Mouse (Mus musculus): ENCODE data around the gene Cped1.
"Not testable (repeated sequence)": the region's sequence is repeated elsewhere in the genome, so short reads cannot be mapped to it uniquely, and the experiment has no call there.

Cped1 gene

GRCm38 (mm10) chr6:22078686-22079264 lies 93.1 kb downstream of the Cped1 start:
- DNase-seq (ENCODE audit: low spot score in 2 of 2) = no peak

- DNase-seq (ENCODE audit: low spot score in 2 of 2) = no peak
Observed at GRCm38 (mm10) chr6:22086056-22086455, 100.3 kb downstream of the Cped1 start.

DNA sequence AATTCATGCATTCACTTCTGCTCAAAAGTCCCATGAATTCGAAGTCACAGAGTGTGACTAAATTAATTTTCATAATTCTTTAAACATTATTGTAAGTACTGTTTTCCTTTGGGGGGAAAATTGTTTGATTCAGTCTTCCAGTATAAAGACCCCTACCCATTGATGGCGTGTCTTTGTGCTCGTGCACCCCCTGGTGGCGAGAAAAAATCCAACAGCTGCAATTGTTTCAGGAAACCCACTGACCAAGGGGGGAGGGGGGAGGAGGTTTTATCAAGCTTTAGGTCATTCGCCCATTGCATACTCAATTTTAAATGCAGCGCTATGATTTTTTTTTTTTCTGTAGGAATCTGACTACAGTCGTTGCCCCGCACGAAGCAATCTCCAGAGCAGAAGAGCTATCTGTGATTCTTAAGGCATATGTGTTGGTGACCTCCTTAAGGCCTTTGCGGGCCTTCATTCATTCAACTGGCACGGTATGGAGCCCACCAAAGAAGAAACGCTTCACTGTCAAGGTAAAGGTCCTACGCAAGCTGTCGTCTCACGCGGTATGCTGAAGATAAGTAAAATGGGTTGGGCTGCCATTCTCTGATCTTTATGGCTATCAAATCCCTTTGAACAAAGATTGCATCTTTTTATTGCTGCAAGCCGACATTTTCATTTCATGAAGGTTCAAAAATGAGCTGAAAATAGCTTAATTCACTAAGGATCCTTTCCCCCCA lies 102.8 kb downstream of the Cped1 start:
- no peak for DNase-seq (ENCODE audit: low spot score in 2 of 2)

DNA sequence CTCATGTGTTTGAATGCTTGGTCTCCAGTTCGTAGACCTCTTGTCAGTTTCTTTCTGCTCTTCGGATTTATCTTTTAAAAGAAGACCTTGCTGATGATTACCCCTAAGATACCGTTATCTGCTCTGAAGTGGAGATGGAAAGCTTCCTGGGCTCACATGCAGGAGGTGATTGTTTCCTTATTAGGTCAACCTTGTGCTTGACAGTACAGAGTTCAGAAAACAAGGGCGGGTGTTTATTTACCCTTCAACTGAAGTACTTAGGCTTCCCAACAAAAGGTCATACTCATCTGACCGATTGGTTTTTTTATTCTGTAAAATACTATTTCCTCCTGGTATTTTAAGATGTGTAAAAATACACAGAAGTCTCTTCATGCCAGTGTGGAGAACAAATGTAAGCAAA lies 106.1 kb downstream of the Cped1 start:
- no peak for DNase-seq (ENCODE audit: low spot score in 2 of 2)

DNA sequence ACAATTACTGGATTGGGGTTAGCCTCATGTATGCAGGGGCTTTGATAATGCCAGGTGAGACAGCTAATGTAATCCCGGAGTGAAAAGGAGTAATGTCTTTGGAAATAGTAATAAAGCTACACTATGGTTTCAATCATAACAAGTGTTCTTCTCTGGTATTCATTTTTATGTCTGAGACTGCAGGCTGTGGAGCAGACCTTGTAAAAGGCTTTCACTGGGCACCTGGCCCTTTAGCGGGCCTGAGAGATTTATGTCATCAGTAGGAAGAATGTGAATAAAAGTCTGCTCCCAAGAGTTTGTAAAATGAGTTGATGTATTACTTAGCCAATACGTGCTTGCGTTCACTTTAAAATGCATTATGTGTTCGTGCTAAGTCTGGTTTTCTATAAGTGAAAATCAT lies 108.1 kb downstream of the Cped1 start:
- DNase-seq (ENCODE audit: low spot score in 2 of 2) = no peak

GRCm38 (mm10) chr6:22097709-22098108 lies 112.0 kb downstream of the Cped1 start:
- peak in 1 of 2 experiments; percentile 20 for DNase-seq (ENCODE audit: low spot score in 2 of 2)

- no peak for DNase-seq (ENCODE audit: low spot score in 2 of 2)
Observed at GRCm38 (mm10) chr6:22099832-22100231, 114.1 kb downstream of the Cped1 start.

DNA sequence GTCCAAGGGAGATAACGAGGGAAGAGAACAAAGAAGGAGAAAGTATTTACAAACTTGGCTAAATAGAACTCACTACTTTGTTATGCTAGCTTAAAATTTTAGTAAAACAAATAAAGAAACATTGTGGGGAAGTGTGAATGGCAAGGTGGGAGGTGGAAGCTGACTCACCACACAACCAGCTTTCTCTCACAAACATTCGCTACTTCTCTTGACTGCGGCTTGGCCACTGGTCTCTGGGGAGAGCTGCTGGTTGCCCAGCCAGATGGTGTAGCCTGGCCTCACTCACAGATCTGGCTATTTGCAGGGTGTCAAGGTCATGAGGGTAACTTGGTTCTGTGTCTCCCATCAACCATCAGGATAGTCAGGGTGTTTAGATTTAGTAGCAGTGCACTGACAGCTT lies 116.2 kb downstream of the Cped1 start:
- no peak for DNase-seq (ENCODE audit: low spot score in 2 of 2)

GRCm38 (mm10) chr6:22102752-22103151 lies 117.0 kb downstream of the Cped1 start:
- DNase-seq (ENCODE audit: low spot score in 2 of 2) = no peak

GRCm38 (mm10) chr6:22103713-22104112 lies 118.0 kb downstream of the Cped1 start:
- DNase-seq (ENCODE audit: low spot score in 2 of 2) = no peak

GRCm38 (mm10) chr6:22104211-22104610 lies 118.5 kb downstream of the Cped1 start:
- no peak for DNase-seq (ENCODE audit: low spot score in 2 of 2)

- DNase-seq (ENCODE audit: low spot score in 2 of 2) = no peak
Observed at GRCm38 (mm10) chr6:22114079-22114478, 128.4 kb downstream of the Cped1 start.

GRCm38 (mm10) chr6:22116679-22117078 lies 131.0 kb downstream of the Cped1 start:
- no peak for DNase-seq (ENCODE audit: low spot score in 2 of 2)

GRCm38 (mm10) chr6:22122080-22122479 lies 136.4 kb downstream of the Cped1 start:
- peak; percentile 19 to 32 for DNase-seq (ENCODE audit: low spot score in 2 of 2)

GRCm38 (mm10) chr6:22122693-22123092 lies 137.0 kb downstream of the Cped1 start:
- DNase-seq (ENCODE audit: low spot score in 2 of 2) = no peak

GRCm38 (mm10) chr6:22123332-22123731 lies 137.6 kb downstream of the Cped1 start:
- DNase-seq (ENCODE audit: low spot score in 2 of 2) = no peak

GRCm38 (mm10) chr6:22124575-22125330 lies 139.0 kb downstream of the Cped1 start:
- not testable (repeated sequence) for DNase-seq (ENCODE audit: low spot score in 2 of 2)

DNA sequence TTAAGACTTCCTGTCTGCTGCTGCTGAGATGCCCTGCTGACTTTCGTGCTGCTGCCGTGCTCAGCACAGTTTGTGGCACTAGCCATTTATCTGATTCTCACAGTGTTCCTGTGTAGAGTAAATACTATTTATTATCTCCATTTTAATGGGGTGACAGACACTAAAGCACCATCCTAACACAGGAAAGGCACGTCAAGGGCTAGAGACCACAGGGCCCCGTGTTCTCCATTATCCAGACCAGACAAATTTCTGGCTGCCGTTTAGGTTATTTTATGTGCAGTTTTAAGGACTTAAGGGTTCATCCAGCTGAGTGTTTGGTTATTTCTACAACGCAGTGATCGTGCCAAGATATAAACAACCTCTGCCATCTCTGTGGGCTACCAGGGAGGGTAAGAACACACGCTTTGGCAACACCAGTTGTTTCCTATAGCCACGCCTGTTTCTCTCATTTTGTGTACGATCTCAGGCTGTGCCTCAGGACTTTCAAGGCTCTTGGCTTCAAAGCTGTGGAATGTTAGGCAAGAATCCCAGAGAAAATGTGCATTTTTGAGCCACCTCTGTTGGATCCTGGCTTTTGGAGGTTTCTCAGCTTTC lies 149.4 kb downstream of the Cped1 start:
- no peak for DNase-seq (ENCODE audit: low spot score in 2 of 2)

GRCm38 (mm10) chr6:22136805-22137204 lies 151.1 kb downstream of the Cped1 start:
- DNase-seq (ENCODE audit: low spot score in 2 of 2) = no peak

- no peak for DNase-seq (ENCODE audit: low spot score in 2 of 2)
Observed at GRCm38 (mm10) chr6:22140786-22141185, 155.1 kb downstream of the Cped1 start.

DNA sequence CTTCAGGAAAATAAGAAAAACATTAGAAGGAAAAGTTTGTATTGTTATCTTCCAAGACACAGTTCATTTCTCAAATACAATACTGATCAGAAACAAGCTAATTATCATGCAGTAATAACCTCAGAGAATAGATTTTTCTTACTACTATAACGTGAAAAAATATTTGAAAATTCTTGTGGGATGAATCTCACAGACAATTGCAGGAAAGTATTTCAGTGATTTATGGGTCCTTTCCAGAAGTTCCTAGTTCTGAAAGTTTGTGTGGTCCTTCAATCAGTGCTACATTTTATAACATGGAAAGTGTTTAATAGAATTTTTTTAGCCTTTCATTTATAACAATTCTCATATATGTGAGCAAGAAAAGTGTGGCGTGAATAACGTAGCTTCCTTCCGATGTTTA lies 161.5 kb downstream of the Cped1 start:
- no peak for DNase-seq (ENCODE audit: low spot score in 2 of 2)

- no peak for DNase-seq (ENCODE audit: low spot score in 2 of 2)
Observed at GRCm38 (mm10) chr6:22148511-22148910, 162.8 kb downstream of the Cped1 start.

Measured in right cerebral cortex, postnatal 36 days (tissue).